Mouse (Mus musculus): ENCODE data around the gene Zbtb44.

Zbtb44 gene

GRCm38 (mm10) chr9:31117488-31117887 lies 87.0 kb downstream of the Zbtb44 start:
- no peak for DNase-seq

- no peak for DNase-seq
Observed at GRCm38 (mm10) chr9:31118520-31119298, 88.3 kb downstream of the Zbtb44 start.

GRCm38 (mm10) chr9:31119405-31119804 lies 89.0 kb downstream of the Zbtb44 start:
- DNase-seq: no peak

- DNase-seq: no peak
Observed at GRCm38 (mm10) chr9:31119882-31120532, 89.6 kb downstream of the Zbtb44 start.

- no peak for DNase-seq
Observed at GRCm38 (mm10) chr9:31120533-31120915, 90.1 kb downstream of the Zbtb44 start.

- DNase-seq: no peak
Observed at GRCm38 (mm10) chr9:31122464-31123030, 92.1 kb downstream of the Zbtb44 start.
